Mouse (Mus musculus) left cerebral cortex, postnatal 4 days (tissue): ENCODE measurements at regions not wholly inside any gene's neighbourhood (a gene's known extent, or its start where the extent isn't known, plus 50 kb on each side); places are given as distances from the start of the nearest gene placed in this dataset.

ENCODE experiments used
- DNase-seq: peaks from one replicate; pipeline ENCODE4 v3.0.0-alpha.2; 2022
- intact Hi-C: fragments of 180-260 bp; cut with DNase I; formaldehyde crosslinking; loops from one replicate; pipeline ENCODE4 v1.15.1; 2025

- DNase-seq, result no peak
- intact Hi-C loops, result no loop called here
Observed at GRCm38 (mm10) chr10:111858403-111858802, 114.1 kb upstream of the Krr1 start.

DNA sequence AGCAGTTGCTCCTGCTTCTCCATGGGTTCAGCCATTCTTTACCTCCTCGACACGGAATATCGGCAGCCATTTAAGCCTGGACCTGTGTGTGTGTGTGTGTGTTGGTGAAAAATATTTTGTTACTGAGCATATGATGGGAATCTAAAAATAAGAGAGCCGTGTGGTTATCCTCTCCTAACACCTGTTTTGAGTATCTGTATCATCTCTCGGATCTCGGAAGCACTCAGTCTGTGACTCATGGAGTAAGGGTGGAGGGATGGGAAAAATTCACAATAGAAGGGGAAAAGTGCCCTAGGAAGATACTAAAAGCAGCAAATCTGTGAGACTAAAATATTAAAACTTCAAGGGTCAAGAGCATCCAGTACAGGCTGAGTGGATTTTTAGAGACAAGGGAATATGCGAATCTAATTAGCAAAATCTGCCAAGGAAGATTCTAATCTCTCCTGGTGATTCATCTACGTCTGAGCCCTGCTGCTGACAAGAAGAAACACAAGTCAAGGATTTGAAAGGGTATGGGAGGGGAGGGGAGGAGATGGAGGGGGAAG lies 107.1 kb upstream of the Krr1 start:
- intact Hi-C loops, result no loop called here
- DNase-seq, result no peak

GRCm38 (mm10) chr10:111867102-111867501 lies 105.4 kb upstream of the Krr1 start:
- DNase-seq, result no peak
- intact Hi-C loops, result no loop called here

DNA sequence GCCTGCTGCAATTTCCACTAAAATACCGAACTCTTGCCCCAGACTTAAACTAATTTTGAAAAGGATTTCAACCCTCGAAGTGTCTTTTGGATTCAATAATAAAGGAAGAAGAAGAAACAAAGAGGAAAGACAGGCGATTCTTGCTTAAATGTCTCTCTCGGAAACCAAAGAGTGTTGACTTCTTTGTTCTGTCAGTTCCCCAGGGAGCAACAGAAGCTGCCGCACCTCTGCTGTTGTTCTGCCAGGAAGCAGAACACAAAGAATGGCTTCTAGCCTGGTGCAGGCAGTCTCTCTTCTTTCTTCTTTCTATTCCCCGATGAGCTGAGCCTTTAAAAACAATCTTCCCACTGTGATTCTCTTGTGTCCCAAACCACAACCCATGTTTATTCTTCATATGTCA lies 104.9 kb upstream of the Krr1 start:
- no peak for DNase-seq
- intact Hi-C loops, result no loop called here

GRCm38 (mm10) chr10:111880354-111880753 lies 92.1 kb upstream of the Krr1 start:
- intact Hi-C loops, result no loop called here

DNA sequence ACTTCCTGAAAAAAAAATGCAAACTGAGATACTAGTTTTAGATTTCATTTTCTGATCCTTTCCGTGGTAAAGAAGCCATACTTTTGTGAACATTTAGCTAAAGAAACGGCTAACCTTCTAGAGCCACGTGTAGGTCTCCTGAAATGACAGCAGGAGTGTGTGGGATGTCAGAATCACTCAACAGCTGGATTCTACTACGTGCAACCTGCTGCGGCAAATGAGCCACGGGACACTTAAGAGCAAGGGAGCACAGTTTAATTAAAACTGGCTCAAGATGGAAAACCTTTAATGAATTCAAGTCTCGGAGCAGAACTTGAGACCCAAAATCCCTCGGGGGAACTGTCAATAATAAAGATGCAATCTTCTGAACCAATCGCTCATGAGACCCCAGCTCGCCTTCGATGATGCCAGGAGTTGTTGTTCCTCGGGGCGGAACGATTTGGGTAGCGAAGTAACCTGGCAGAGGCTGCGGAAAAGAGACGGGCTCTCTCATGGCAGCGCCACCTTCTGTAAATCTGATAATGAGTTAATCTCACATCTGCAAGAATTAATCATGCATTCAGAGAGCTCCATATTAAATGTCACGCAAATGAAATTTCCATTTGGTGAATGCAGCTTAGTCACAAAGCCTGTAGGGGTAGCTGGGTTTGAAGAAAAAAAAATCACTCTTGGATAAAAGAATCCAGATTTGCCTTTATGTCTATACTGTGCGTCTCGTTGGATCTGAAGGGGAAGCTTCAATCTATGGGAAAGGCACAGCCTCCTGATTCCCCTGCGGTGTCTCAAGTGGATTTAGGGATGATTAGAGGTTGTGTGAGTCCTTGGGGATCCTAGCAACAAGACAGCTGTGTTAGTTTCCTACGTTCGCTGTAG lies 90.9 kb upstream of the Krr1 start:
- intact Hi-C loops, result no loop called here
- peak; percentile 21 for DNase-seq

More at GRCm38 (mm10) chr10:111880354-111880753, 92.1 kb upstream of the Krr1 start:
- DNase-seq, result no peak

GRCm38 (mm10) chr10:111882521-111882920 lies 89.9 kb upstream of the Krr1 start:
- intact Hi-C loops, result no loop called here
- no peak for DNase-seq

GRCm38 (mm10) chr10:111884701-111885100 lies 87.8 kb upstream of the Krr1 start:
- intact Hi-C loops, result no loop called here
- peak; percentile 57 for DNase-seq

DNA sequence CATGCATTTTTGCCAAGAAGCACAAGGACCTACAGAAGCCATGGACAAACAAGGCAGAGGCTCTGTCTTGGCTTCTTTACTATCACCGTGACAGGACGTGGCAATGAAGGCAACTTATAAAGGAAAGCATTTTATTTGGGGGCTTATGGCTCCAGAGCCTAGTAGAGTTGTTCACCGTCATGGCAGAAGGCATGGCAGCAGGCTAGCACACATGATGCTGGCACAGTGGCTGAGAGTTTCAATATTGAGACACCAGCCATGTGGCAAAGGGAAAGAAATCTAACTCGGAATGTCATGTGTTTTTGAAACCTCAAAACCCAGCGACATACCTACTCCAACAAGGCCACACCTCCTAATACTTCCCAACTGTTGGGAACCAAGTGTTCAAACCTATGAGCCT lies 83.4 kb upstream of the Krr1 start:
- intact Hi-C loops, result no loop called here
- no peak for DNase-seq

GRCm38 (mm10) chr10:111893489-111893888 lies 79.0 kb upstream of the Krr1 start:
- intact Hi-C loops, result no loop called here
- DNase-seq, result no peak

GRCm38 (mm10) chr10:111893941-111894340 lies 78.5 kb upstream of the Krr1 start:
- intact Hi-C loops, result no loop called here
- no peak for DNase-seq

- DNase-seq, result no peak
- intact Hi-C loops, result no loop called here
Observed at GRCm38 (mm10) chr10:111897361-111897760, 75.1 kb upstream of the Krr1 start.

DNA sequence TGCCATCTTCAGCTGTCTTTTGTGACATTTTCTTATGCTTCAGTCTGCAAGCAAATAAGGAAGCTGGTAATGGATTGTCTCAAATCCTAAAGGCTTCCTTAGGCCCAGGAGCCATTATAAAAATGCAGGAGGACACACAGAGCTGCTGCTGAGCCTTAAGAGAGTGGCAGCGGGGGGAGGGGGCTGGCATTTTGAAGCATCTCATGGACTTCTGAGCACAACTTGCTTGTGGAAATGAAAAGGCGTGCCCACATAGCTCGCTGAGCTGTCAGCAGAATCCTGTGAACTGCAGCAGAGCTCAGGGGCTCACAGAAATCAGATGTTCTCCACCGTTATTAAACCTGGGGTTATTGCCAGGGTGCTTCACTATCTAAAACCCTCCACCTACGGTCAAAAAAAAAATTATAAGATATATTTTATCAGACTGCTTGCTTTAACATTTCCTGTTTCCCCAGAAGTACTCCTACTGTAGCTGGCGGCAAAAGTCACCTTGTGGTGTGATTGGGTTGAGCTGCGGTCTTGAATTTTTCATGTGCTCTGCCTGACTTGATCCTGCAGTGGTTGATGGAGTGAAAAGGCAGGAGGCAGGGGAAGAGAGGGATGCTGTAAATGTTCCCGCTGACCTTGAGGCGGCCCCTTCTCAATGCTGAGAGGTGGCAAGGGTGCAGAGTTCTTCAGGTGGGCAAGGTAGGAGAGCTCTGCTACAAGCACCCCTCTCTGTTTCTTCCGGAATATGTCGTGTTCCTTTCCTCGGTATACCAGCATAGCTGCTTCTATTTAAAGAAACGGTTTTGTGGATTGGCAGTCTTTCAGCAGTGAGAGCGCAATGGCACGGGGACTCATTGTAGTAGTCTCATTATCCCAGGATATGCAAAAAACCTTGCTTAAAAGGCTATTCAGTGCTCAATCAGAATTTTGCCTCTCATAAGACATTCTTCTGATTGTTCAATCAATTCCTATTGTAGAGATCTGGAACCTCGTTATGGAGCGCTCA lies 71.4 kb upstream of the Krr1 start:
- DNase-seq, result no peak
- intact Hi-C loops, result no loop called here

- intact Hi-C loops, result no loop called here
Observed at GRCm38 (mm10) chr10:111903956-111904355, 68.5 kb upstream of the Krr1 start.

GRCm38 (mm10) chr10:111907836-111908235 lies 64.6 kb upstream of the Krr1 start:
- peak; percentile 67 for DNase-seq
- intact Hi-C loops, result no loop called here

More at GRCm38 (mm10) chr10:111903956-111904355, 68.5 kb upstream of the Krr1 start:
- peak; percentile 23 for DNase-seq

DNA sequence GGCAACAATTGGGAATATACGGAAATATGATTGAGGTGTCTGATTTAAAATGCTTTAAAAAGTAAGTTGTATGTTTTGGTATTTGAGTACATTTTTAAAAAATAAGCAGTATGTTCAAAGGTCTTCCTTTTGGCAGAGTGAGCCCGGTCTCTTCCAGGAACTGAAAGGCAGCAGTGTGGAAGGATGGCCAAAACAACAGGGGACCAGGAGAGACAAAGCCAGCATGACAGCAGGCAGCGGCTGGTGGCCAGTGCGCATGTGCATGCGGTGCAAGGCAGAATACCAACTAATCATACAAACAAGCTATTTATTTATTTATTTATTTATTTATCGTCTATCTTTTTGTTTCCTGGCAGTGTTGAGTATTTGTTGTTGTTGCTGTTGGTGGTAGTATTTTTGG lies 59.9 kb upstream of the Krr1 start:
- peak; percentile 89 for DNase-seq
- intact Hi-C loops, result no loop called here

DNA sequence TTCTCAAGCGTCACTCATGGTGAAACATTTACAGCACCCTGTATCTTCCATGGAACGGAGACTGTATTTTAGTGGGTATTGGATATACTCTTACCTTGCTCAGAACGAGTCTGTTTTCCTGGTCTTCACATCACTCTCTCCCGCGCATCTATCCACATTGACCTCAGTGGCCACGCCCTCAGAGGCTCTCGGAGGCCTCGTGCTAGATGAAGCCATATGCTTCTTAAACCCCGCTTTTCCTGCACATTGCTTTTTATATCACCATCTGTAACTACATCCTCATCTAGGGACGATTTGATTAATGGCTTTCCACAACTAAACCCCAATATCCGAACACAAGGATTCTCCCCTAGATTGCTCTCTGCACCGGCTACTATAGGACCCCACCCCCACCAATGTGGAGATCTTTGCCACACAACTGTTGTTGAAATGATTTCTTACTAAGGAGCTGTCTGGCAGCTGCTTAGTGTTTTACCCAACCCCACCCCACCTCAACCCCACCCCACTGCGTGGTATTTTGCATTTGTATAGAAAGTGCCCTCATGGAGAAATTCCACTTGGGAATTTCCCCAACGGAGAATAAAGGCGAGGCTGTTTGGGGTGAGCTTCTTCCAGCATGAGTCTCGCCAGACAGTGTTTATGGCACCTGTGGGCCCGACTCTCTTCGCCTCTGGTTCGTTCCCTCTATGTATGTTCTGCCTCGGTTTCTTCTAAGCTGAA lies 59.2 kb upstream of the Krr1 start:
- intact Hi-C loops, result no loop called here
- no peak for DNase-seq

GRCm38 (mm10) chr10:111914231-111914630 lies 58.2 kb upstream of the Krr1 start:
- intact Hi-C loops, result no loop called here
- no peak for DNase-seq

DNA sequence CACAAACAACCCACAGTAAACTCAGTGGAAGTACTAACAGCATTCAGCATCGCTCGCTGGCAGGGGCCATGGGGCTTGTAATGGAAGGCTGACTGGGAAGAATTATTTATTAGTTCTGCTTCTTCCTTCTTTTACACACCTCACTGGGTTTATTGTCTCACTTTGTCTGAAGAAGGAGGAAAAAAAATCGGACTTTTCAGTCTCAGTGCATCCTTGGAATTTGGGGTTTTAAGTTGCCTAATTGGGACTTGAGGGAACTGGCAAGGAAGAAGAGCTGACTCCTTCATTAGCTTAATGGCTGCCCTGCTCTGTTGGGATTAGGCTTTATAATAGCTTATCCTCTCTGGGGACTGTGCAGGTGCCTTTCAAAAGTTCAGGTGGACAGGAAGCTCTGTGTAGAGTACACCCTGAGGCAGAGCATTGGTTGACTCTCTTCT lies 54.4 kb upstream of the Krr1 start:
- intact Hi-C loops, result loop anchor here (5.0 kb wide), 1 partner anchor 411 kb away; the partner anchor contains the start of gene Phlda1
- no peak for DNase-seq

GRCm38 (mm10) chr10:111919475-111919874 lies 53.0 kb upstream of the Krr1 start:
- intact Hi-C loops, result loop anchor here (5.0 kb wide), 1 partner anchor 412 kb away; the partner anchor contains the start of gene Phlda1
- no peak for DNase-seq
